In genomic region chr13:59181188-59181947, GRCm38 (mm10) we compare ENCODE assay signal across 13 mouse cellular contexts.
DNase-seq lines count a peak whose midpoint lies in the region; ATAC-seq lines count a peak whose summit lies in the region.
"Had no signal": no experiment of that assay in that cellular context is flagged by ENCODE, and none has a peak within 500 bp of the region (broad histone marks: within the 10 kb centered on the region; RNA-seq: fewer than 3 reads in every experiment).

No protein-coding gene starts in this region.

- ATAC-seq in lung, embryonic 15.5 days (ENCODE audit: borderline replicate concordance, extremely low read depth, low FRiP score, low TSS enrichment), result no peak
- no peak for ATAC-seq in hindbrain, embryonic 14.5 days (ENCODE audit: low FRiP score)
- no peak for ATAC-seq in midbrain, embryonic 15.5 days (replicated peaks)
- no peak for ATAC-seq in erythroblast, adult 5-6 weeks (replicated peaks; ENCODE audit: low FRiP score, poor library complexity, severe bottlenecking)
- ATAC-seq in liver, embryonic 12.5 days, result no peak
- ATAC-seq: intestine, embryonic 15.5 days had no signal

- H3K36me3 ChIP-seq in lung, embryonic 15.5 days, result no peaks in the 10 kb centered on the region
- H3K36me3 ChIP-seq in hindbrain, embryonic 14.5 days (replicated peaks; ENCODE audit: control insufficient read depth, insufficient read depth), result no peaks in the 10 kb centered on the region
- H3K36me3 ChIP-seq in midbrain, embryonic 15.5 days (replicated peaks), result no peaks in the 10 kb centered on the region
- no peaks in the 10 kb centered on the region for H3K36me3 ChIP-seq in liver, embryonic 12.5 days
- H3K36me3 ChIP-seq: intestine, embryonic 15.5 days; limb, embryonic 10.5 days; liver, embryonic 15.5 days had no signal

- H3K4me3 ChIP-seq in lung, embryonic 15.5 days, result no peak overlapping the region
- H3K4me3 ChIP-seq in hindbrain, embryonic 14.5 days (replicated peaks; ENCODE audit: low read length), result no peak overlapping the region
- H3K4me3 ChIP-seq in midbrain, embryonic 15.5 days, result no peak overlapping the region
- H3K4me3 ChIP-seq in liver, embryonic 12.5 days, result no peak overlapping the region
- H3K4me3 ChIP-seq: intestine, embryonic 15.5 days; limb, embryonic 10.5 days; liver, embryonic 15.5 days had no signal

- intact Hi-C loops in heart, postnatal 25 days (cut with DNase I), result no loop called here

- peak overlapping the region; percentile 3; the same call in 1 of the 2 replicates for H3K4me2 ChIP-seq in lung, embryonic 15.5 days
- H3K4me2 ChIP-seq in hindbrain, embryonic 14.5 days (replicated peaks), result peak overlapping the region; percentile 1; the same call in 1 of the 2 replicates
- peak overlapping the region; percentile 24; the same call in 1 of the 2 replicates for H3K4me2 ChIP-seq in midbrain, embryonic 15.5 days
- H3K4me2 ChIP-seq in liver, embryonic 12.5 days, result no peak overlapping the region
- H3K4me2 ChIP-seq: intestine, embryonic 15.5 days; liver, embryonic 15.5 days had no signal

- H3K9ac ChIP-seq in lung, embryonic 15.5 days, result no peak overlapping the region
- H3K9ac ChIP-seq in hindbrain, embryonic 14.5 days, result no peak overlapping the region
- no peak overlapping the region for H3K9ac ChIP-seq in midbrain, embryonic 15.5 days
- no peak overlapping the region for H3K9ac ChIP-seq in liver, embryonic 12.5 days
- H3K9ac ChIP-seq: intestine, embryonic 15.5 days; liver, embryonic 15.5 days had no signal

- H3K27ac ChIP-seq in lung, embryonic 15.5 days, result no peak overlapping the region
- H3K27ac ChIP-seq in hindbrain, embryonic 14.5 days, result no peak overlapping the region
- H3K27ac ChIP-seq in midbrain, embryonic 15.5 days, result no peak overlapping the region
- H3K27ac ChIP-seq in liver, embryonic 12.5 days, result no peak overlapping the region
- H3K27ac ChIP-seq: intestine, embryonic 15.5 days; limb, embryonic 10.5 days; liver, embryonic 15.5 days had no signal

- no peaks in the 10 kb centered on the region for H3K27me3 ChIP-seq in lung, embryonic 15.5 days
- no peaks in the 10 kb centered on the region for H3K27me3 ChIP-seq in hindbrain, embryonic 14.5 days (ENCODE audit: control insufficient read depth, insufficient read depth, low read length)
- no peaks in the 10 kb centered on the region for H3K27me3 ChIP-seq in midbrain, embryonic 15.5 days (replicated peaks)
- no peaks in the 10 kb centered on the region for H3K27me3 ChIP-seq in liver, embryonic 12.5 days (replicated peaks)
- H3K27me3 ChIP-seq: intestine, embryonic 15.5 days; liver, embryonic 15.5 days had no signal

- peak; percentile 7 to 13 for DNase-seq in heart, adult 18-20 months
- no peak for DNase-seq in heart, postnatal 25 days (ENCODE audit: low spot score)
- no peak for DNase-seq in lung, postnatal 25 days (ENCODE audit: low spot score)
- no peak for DNase-seq in hindbrain, embryonic 14.5 days (ENCODE audit: low spot score)
- DNase-seq: kidney, postnatal 14 days; spleen, adult 18-20 months had no signal

- H3K4me1 ChIP-seq in lung, embryonic 15.5 days, result no peaks in the 10 kb centered on the region
- H3K4me1 ChIP-seq in hindbrain, embryonic 14.5 days (replicated peaks; ENCODE audit: control insufficient read depth, insufficient read depth, low read length), result no peaks in the 10 kb centered on the region
- peaks cover 17% of the 10 kb centered on the region; the same call in 1 of the 2 replicates for H3K4me1 ChIP-seq in midbrain, embryonic 15.5 days
- no peaks in the 10 kb centered on the region for H3K4me1 ChIP-seq in liver, embryonic 12.5 days
- H3K4me1 ChIP-seq: intestine, embryonic 15.5 days; liver, embryonic 15.5 days had no signal

- WGBS in lung, embryonic 15.5 days, result 38% methylated on average over 16 of the region's 16 CpGs
- 39% methylated on average over 16 of the region's 16 CpGs for WGBS in hindbrain, embryonic 14.5 days
- 45% methylated on average over 16 of the region's 16 CpGs for WGBS in midbrain, embryonic 15.5 days
- WGBS in liver, embryonic 12.5 days (ENCODE audit: insufficient replicate concordance), result 67% methylated on average over 16 of the region's 16 CpGs

- no peaks in the 10 kb centered on the region for H3K9me3 ChIP-seq in lung, embryonic 15.5 days
- 0 out of 2 replicates have a peak, but pooled peaks cover 6% of the 10 kb centered on the region for H3K9me3 ChIP-seq in hindbrain, embryonic 14.5 days (ENCODE audit: control insufficient read depth, low read length)
- no peaks in the 10 kb centered on the region for H3K9me3 ChIP-seq in midbrain, embryonic 15.5 days
- H3K9me3 ChIP-seq in liver, embryonic 12.5 days (replicated peaks), result no peaks in the 10 kb centered on the region
- H3K9me3 ChIP-seq: intestine, embryonic 15.5 days; limb, embryonic 10.5 days; liver, embryonic 15.5 days had no signal

Comparison
In these comparisons a context has a peak if more than half of its experiments do, and no peak if none do; other contexts are left out.
1. DNase-seq: peak in heart, adult 18-20 months (2 of 2); none in heart, postnatal 25 days (single experiment), lung, postnatal 25 days (single experiment) and hindbrain, embryonic 14.5 days (single experiment).